Mouse (Mus musculus): ENCODE measurements around the gene Gm44596.

DNA sequence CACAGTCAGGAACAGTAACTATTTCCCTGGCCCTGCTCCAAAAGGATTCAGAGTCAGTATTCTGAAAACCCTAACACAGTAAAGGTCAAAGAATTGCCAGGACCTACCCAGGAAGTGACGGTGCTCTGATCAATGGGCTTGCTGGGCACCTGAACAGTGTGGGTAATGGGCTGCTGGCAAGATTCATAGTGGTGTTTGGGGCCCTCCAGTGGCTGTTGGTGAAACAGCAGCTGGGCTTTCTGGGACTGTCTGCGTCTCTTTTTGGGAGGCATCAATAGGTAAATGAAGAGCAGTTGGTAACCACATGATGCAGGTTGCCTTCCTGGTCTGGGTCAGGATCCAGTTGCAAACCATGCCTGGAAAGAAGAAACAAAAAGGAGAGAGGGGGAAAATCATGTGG is 16.3 kb upstream of the Gm44596 start:
- no peak for TF ChIP-seq EP300 (IDR thresholded peaks at IDR 0.05; ENCODE audit: low read depth)
- TF ChIP-seq CTCF (IDR thresholded peaks at IDR 0.05; ENCODE audit: low read depth), result peak; percentile 63

Measured in heart, postnatal 0 days (tissue).